Mouse (Mus musculus) forebrain, embryonic 16.5 days (tissue): ENCODE measurements around the gene Atf1. TPM values are rescaled to one million over a fixed set of nuclear protein-coding genes. Genes with fewer than 3 reads are reported as not detected.
A peak's percentile ranks its signal among the peaks of the same experiment; 100 is the strongest.

Source experiments
- ATAC-seq: fragments of 200-750 bp; cut with Nextera tagmentation; 2 replicates; pipeline ENCODE4 v1.8.0; 2017; ENCODE audit warnings: mild to moderate bottlenecking, moderate library complexity
- H3K27ac ChIP-seq: fragments of 300-500 bp; sonication (generic); 2 replicates; pipeline ENCODE4 v1.5.1; 2014; ENCODE audit warnings: low read length, control low read depth
- H3K27me3 ChIP-seq: fragments of 300-500 bp; sonication (generic); replicated peaks from 2 replicates; pipeline ENCODE4 v1.6.1; 2014; ENCODE audit warnings: low read length; ENCODE audit not compliant: control insufficient read depth, insufficient read depth
- H3K36me3 ChIP-seq: fragments of 300-500 bp; sonication (generic); 2 replicates; pipeline ENCODE4 v1.6.1; 2014; ENCODE audit not compliant: control insufficient read depth, insufficient read depth
- H3K4me1 ChIP-seq: fragments of 300-500 bp; sonication (generic); replicated peaks from 2 replicates; pipeline ENCODE4 v1.6.1; 2014; ENCODE audit warnings: low read length; ENCODE audit not compliant: control insufficient read depth, insufficient read depth
- H3K4me2 ChIP-seq: fragments of 300-500 bp; sonication (generic); 2 replicates; pipeline ENCODE4 v1.6.1; 2014; ENCODE audit warnings: mild to moderate bottlenecking, low read length, control low read depth
- H3K4me3 ChIP-seq: fragments of 300-500 bp; sonication (generic); replicated peaks from 2 replicates; pipeline ENCODE4 v1.5.1; 2014; ENCODE audit warnings: mild to moderate bottlenecking, low read length, control low read depth
- H3K9ac ChIP-seq: fragments of 300-500 bp; sonication (generic); replicated peaks from 2 replicates; pipeline ENCODE4 v1.6.1; 2014; ENCODE audit warnings: low read depth, low read length, control low read depth
- H3K9me3 ChIP-seq: fragments of 300-500 bp; sonication (generic); 2 replicates; pipeline ENCODE4 v1.6.1; 2016; ENCODE audit warnings: low read length; ENCODE audit not compliant: control insufficient read depth
- WGBS: fragments of 180-500 bp; shearing (Covaris S2); extraction: QIAGEN DNeasy Blood & Tissue Kit; methylation state at CpG from one replicate; pipeline ENCODE4 v1.1.7; 2014; 5-methylcytosine and 5-hydroxymethylcytosine counted together
- polyA plus RNA-seq: library from polyadenylated mRNA; unstranded; fragments of >200 nt; fragmentation: Nextera tagmentation; extraction: Ambion mirVana; gene quantifications from 2 replicates; pipeline ENCODE4 v1.2.1, GENCODE M21; 2015

Gene Atf1
- polyA plus RNA-seq, 1 experiment from 2014 or later, result 21.4 TPM

- Histone ChIP-seq H3K9me3 (no peaks in the 10 kb centered on the region), H3K4me2 (no peak overlapping the region), H3K27me3 (no peaks in the 10 kb centered on the region), H3K9ac (no peak overlapping the region), H3K27ac (no peak overlapping the region), H3K4me1 (no peaks in the 10 kb centered on the region), H3K36me3 (no peaks in the 10 kb centered on the region), H3K4me3 (no peak overlapping the region)
- WGBS, result 92% methylated on average over 6 of the region's 6 CpGs
- ATAC-seq, result no peak
Measured at GRCm38 (mm10) chr15:100288980-100289379, 61.4 kb downstream of the Atf1 start.

GRCm38 (mm10) chr15:100290858-100291257, 63.2 kb downstream of the Atf1 start:
- Histone ChIP-seq H3K4me3 (no peak overlapping the region), H3K36me3 (no peaks in the 10 kb centered on the region), H3K27me3 (no peaks in the 10 kb centered on the region), H3K9me3 (no peaks in the 10 kb centered on the region), H3K4me2 (no peak overlapping the region), H3K4me1 (no peaks in the 10 kb centered on the region), H3K27ac (no peak overlapping the region), H3K9ac (no peak overlapping the region)
- no peak for ATAC-seq
- WGBS, result 62% methylated on average over 5 of the region's 5 CpGs

- H3K27me3 ChIP-seq, result no peaks in the 10 kb centered on the region
- ATAC-seq, result no peak
- H3K4me1 ChIP-seq, result no peaks in the 10 kb centered on the region
- no peak overlapping the region for H3K4me3 ChIP-seq
- WGBS, result 78% methylated on average over 7 of the region's 7 CpGs
- H3K36me3 ChIP-seq, result no peaks in the 10 kb centered on the region
- H3K4me2 ChIP-seq, result no peak overlapping the region
- no peaks in the 10 kb centered on the region for H3K9me3 ChIP-seq
- no peak overlapping the region for H3K9ac ChIP-seq
- H3K27ac ChIP-seq, result no peak overlapping the region
Measured at GRCm38 (mm10) chr15:100292326-100292725, 64.7 kb downstream of the Atf1 start.

GRCm38 (mm10) chr15:100297856-100298255, 70.2 kb downstream of the Atf1 start:
- Histone ChIP-seq H3K36me3 (no peaks in the 10 kb centered on the region), H3K4me3 (no peak overlapping the region), H3K9me3 (no peaks in the 10 kb centered on the region), H3K4me1 (no peaks in the 10 kb centered on the region), H3K9ac (no peak overlapping the region), H3K27me3 (no peaks in the 10 kb centered on the region), H3K27ac (no peak overlapping the region), H3K4me2 (no peak overlapping the region)
- WGBS, result 95% methylated on average over 5 of the region's 5 CpGs
- no peak for ATAC-seq

- Histone ChIP-seq H3K9me3 (no peaks in the 10 kb centered on the region), H3K36me3 (no peaks in the 10 kb centered on the region), H3K4me3 (no peak overlapping the region), H3K27ac (no peak overlapping the region), H3K27me3 (no peaks in the 10 kb centered on the region), H3K4me1 (peaks cover 9% of the 10 kb centered on the region), H3K9ac (no peak overlapping the region), H3K4me2 (no peak overlapping the region)
- no peak for ATAC-seq
- WGBS, result 85% methylated on average over 6 of the region's 6 CpGs
Measured at GRCm38 (mm10) chr15:100300499-100300898, 72.9 kb downstream of the Atf1 start.

GRCm38 (mm10) chr15:100301556-100301955, 73.9 kb downstream of the Atf1 start:
- Histone ChIP-seq H3K4me3 (no peak overlapping the region), H3K4me2 (no peak overlapping the region), H3K4me1 (peaks cover 9% of the 10 kb centered on the region), H3K9ac (no peak overlapping the region), H3K27me3 (no peaks in the 10 kb centered on the region), H3K27ac (no peak overlapping the region), H3K9me3 (no peaks in the 10 kb centered on the region), H3K36me3 (no peaks in the 10 kb centered on the region)
- WGBS, result 73% methylated on average over 15 of the region's 15 CpGs
- ATAC-seq, result no peak

GRCm38 (mm10) chr15:100303428-100304018, 75.9 kb downstream of the Atf1 start:
- Histone ChIP-seq H3K4me1 (peaks cover 9% of the 10 kb centered on the region), H3K27me3 (no peaks in the 10 kb centered on the region), H3K9me3 (no peaks in the 10 kb centered on the region), H3K27ac (no peak overlapping the region; the same call in 1 of the 2 replicates), H3K4me3 (peak overlapping the region; percentile 56), H3K36me3 (no peaks in the 10 kb centered on the region), H3K4me2 (peak overlapping the region; percentile 69), H3K9ac (peak overlapping the region; percentile 71)
- 55% methylated on average over 8 of the region's 8 CpGs for WGBS
- no peak for ATAC-seq

- Histone ChIP-seq H3K27ac (peak within 1 kb of the TSS; percentile 87), H3K4me2 (peak within 1 kb of the TSS; percentile 69), H3K27me3 (no peaks in the 10 kb centered on the region), H3K9me3 (no peaks in the 10 kb centered on the region), H3K4me1 (peaks cover 9% of the 10 kb centered on the region), H3K4me3 (peak within 1 kb of the TSS; percentile 56), H3K9ac (peak within 1 kb of the TSS; percentile 71), H3K36me3 (no peaks in the 10 kb centered on the region)
- WGBS, result 2% methylated on average over 24 of the region's 30 CpGs
- peak; percentile 75 for ATAC-seq
Measured at GRCm38 (mm10) chr15:100304019-100304991, 76.7 kb downstream of the Atf1 start, which contains the start of gene Mettl7a1. Gene Mettl7a1, plus strand, starts transcription at chr15:100304140.

GRCm38 (mm10) chr15:100306201-100306600, 78.6 kb downstream of the Atf1 start:
- Histone ChIP-seq H3K27ac (no peak overlapping the region), H3K9me3 (no peaks in the 10 kb centered on the region), H3K4me1 (peaks cover 9% of the 10 kb centered on the region), H3K4me2 (no peak overlapping the region), H3K9ac (no peak overlapping the region), H3K27me3 (no peaks in the 10 kb centered on the region), H3K36me3 (no peaks in the 10 kb centered on the region), H3K4me3 (no peak overlapping the region)
- ATAC-seq, result no peak
- WGBS, result 86% methylated on average over 2 of the region's 2 CpGs
